In genomic region chr13:43191290-43191689, GRCm38 (mm10) we compare ENCODE assay signal across 11 mouse cellular contexts. TPM values are rescaled to one million over a fixed set of nuclear protein-coding genes. Genes with fewer than 3 reads are reported as not detected.
A peak's percentile ranks its signal among the peaks of the same experiment; 100 is the strongest.
DNase-seq lines count a peak whose midpoint lies in the region; ATAC-seq and TF ChIP-seq lines count a peak whose summit lies in the region.
"Had no signal": no experiment of that assay in that cellular context is flagged by ENCODE, and none has a peak within 500 bp of the region (broad histone marks: within the 10 kb centered on the region; RNA-seq: fewer than 3 reads in every experiment).

No protein-coding gene starts in this region.

- TF ChIP-seq EP300 in liver, embryonic 14.5 days (IDR thresholded peaks at IDR 0.05; ENCODE audit: low read depth), result no peak

- ATAC-seq in heart, embryonic 12.5 days (ENCODE audit: insufficient number of reproducible peaks, low FRiP score), result no peak
- no peak for ATAC-seq in lung, embryonic 15.5 days (ENCODE audit: borderline replicate concordance, extremely low read depth, low FRiP score, low TSS enrichment)
- ATAC-seq in heart, embryonic 15.5 days (replicated peaks; ENCODE audit: insufficient number of reproducible peaks, insufficient read depth, low FRiP score, low read depth), result no peak
- no peak for ATAC-seq in liver, embryonic 14.5 days (ENCODE audit: insufficient read depth)
- ATAC-seq in frontal cortex, adult (ENCODE audit: low TSS enrichment), result no peak; the same call in 1 of the 2 replicates

- TF ChIP-seq CTCF in liver, embryonic 14.5 days (IDR thresholded peaks at IDR 0.05; ENCODE audit: low read depth), result no peak

- no peaks in the 10 kb centered on the region for H3K9me3 ChIP-seq in heart, embryonic 12.5 days (replicated peaks)
- no peaks in the 10 kb centered on the region for H3K9me3 ChIP-seq in lung, embryonic 15.5 days
- no peaks in the 10 kb centered on the region for H3K9me3 ChIP-seq in heart, embryonic 15.5 days (replicated peaks)
- H3K9me3 ChIP-seq in liver, embryonic 14.5 days (ENCODE audit: control insufficient read depth, low read length), result no peaks in the 10 kb centered on the region
- H3K9me3 ChIP-seq: neural tube, embryonic 12.5 days had no signal

- no peaks in the 10 kb centered on the region for H3K27me3 ChIP-seq in heart, embryonic 12.5 days (replicated peaks)
- H3K27me3 ChIP-seq in lung, embryonic 15.5 days, result no peaks in the 10 kb centered on the region
- no peaks in the 10 kb centered on the region for H3K27me3 ChIP-seq in heart, embryonic 15.5 days
- peaks cover 11% of the 10 kb centered on the region for H3K27me3 ChIP-seq in liver, embryonic 14.5 days (ENCODE audit: control insufficient read depth, insufficient read depth, low read length)

- intact Hi-C loops in heart, postnatal 25 days (cut with DNase I), result loop anchor here (5.0 kb wide), 1 partner anchor 41 kb away; no protein-coding TSS in a partner anchor

- no peak for DNase-seq in heart, postnatal 25 days (ENCODE audit: low spot score)
- no peak for DNase-seq in lung, postnatal 25 days (ENCODE audit: low spot score)
- DNase-seq in liver, embryonic 14.5 days (ENCODE audit: low read depth in 3 of 3, low spot score in 3 of 3), result no peak
- no peak for DNase-seq in ovary, postnatal 36 days (ENCODE audit: low spot score)
- DNase-seq: cerebellum, adult 9-10 months; lung, adult 2 months had no signal

- H3K27ac ChIP-seq in heart, embryonic 12.5 days (ENCODE audit: poor library complexity, severe bottlenecking), result peak overlapping the region; percentile 85
- H3K27ac ChIP-seq in lung, embryonic 15.5 days, result peak overlapping the region; percentile 74
- peak overlapping the region; percentile 77 for H3K27ac ChIP-seq in heart, embryonic 15.5 days
- H3K27ac ChIP-seq in liver, embryonic 14.5 days, result no peak overlapping the region
- H3K27ac ChIP-seq: neural tube, embryonic 12.5 days had no signal

- WGBS in heart, embryonic 12.5 days, result 11% methylated on average over 2 of the region's 2 CpGs
- WGBS in lung, embryonic 15.5 days, result 4% methylated on average over 2 of the region's 2 CpGs
- WGBS in heart, embryonic 15.5 days, result 8% methylated on average over 1 of the region's 2 CpGs
- 10% methylated on average over 2 of the region's 2 CpGs for WGBS in liver, embryonic 14.5 days (ENCODE audit: insufficient replicate concordance)

- peak overlapping the region; percentile 29 for H3K4me3 ChIP-seq in heart, embryonic 12.5 days
- H3K4me3 ChIP-seq in lung, embryonic 15.5 days, result peak overlapping the region; percentile 12; the same call in 1 of the 2 replicates
- peak overlapping the region; percentile 24 for H3K4me3 ChIP-seq in heart, embryonic 15.5 days
- H3K4me3 ChIP-seq in liver, embryonic 14.5 days (ENCODE audit: insufficient read depth in 1 of 2, low read depth in 2 of 2, low read length in 2 of 2), result no peak overlapping the region
- H3K4me3 ChIP-seq: neural tube, embryonic 12.5 days had no signal

- H3K4me2 ChIP-seq in heart, embryonic 12.5 days, result peak overlapping the region; percentile 66
- peak overlapping the region; percentile 50 for H3K4me2 ChIP-seq in lung, embryonic 15.5 days
- peak overlapping the region; percentile 54 for H3K4me2 ChIP-seq in heart, embryonic 15.5 days
- peak overlapping the region; percentile 41; the same call in 1 of the 2 replicates for H3K4me2 ChIP-seq in liver, embryonic 14.5 days (ENCODE audit: low read depth)

- no peaks in the 10 kb centered on the region for H3K36me3 ChIP-seq in heart, embryonic 12.5 days
- H3K36me3 ChIP-seq in lung, embryonic 15.5 days, result no peaks in the 10 kb centered on the region
- no peaks in the 10 kb centered on the region for H3K36me3 ChIP-seq in heart, embryonic 15.5 days
- H3K36me3 ChIP-seq in liver, embryonic 14.5 days (replicated peaks; ENCODE audit: control insufficient read depth, insufficient read depth, low read depth), result no peaks in the 10 kb centered on the region
- H3K36me3 ChIP-seq: neural tube, embryonic 12.5 days had no signal

- peaks cover 41% of the 10 kb centered on the region for H3K4me1 ChIP-seq in heart, embryonic 12.5 days (replicated peaks)
- H3K4me1 ChIP-seq in lung, embryonic 15.5 days, result peaks cover 36% of the 10 kb centered on the region
- peaks cover 48% of the 10 kb centered on the region for H3K4me1 ChIP-seq in heart, embryonic 15.5 days (replicated peaks)
- peaks cover 19 to 34% of the 10 kb centered on the region in 2 experiments for H3K4me1 ChIP-seq in liver, embryonic 14.5 days (replicated peaks; ENCODE audit: control insufficient read depth in 2 of 2, insufficient read depth in 2 of 2, low read length in 1 of 2)

- peak overlapping the region; percentile 15; the same call in 1 of the 2 replicates for H3K9ac ChIP-seq in heart, embryonic 12.5 days
- H3K9ac ChIP-seq in lung, embryonic 15.5 days, result no peak overlapping the region
- peak overlapping the region; percentile 29; the same call in 1 of the 2 replicates for H3K9ac ChIP-seq in heart, embryonic 15.5 days
- H3K9ac ChIP-seq in liver, embryonic 14.5 days (replicated peaks), result no peak overlapping the region
- H3K9ac ChIP-seq: neural tube, embryonic 12.5 days had no signal

RNA-seq across cellular contexts. Expression of gene Tbc1d7, which starts 20.0 kb away (rescaled TPM):
- 50.9 and 52.3 TPM in 2 replicates for polyA plus RNA-seq in heart, embryonic 12.5 days (2016; fragmentation: Nextera tagmentation; extraction: Ambion mirVana)
- 10 to 100 TPM; 35.9 to 43.0 TPM for total RNA-seq in heart, postnatal 25 days (2021)
- 48.4 and 50.2 TPM in 2 replicates for polyA plus RNA-seq in lung, embryonic 15.5 days (2015; fragmentation: Nextera tagmentation; extraction: Ambion mirVana)
- polyA plus RNA-seq in heart, embryonic 15.5 days (2015; fragmentation: Nextera tagmentation; extraction: Ambion mirVana), result 50.1 and 54.5 TPM in 2 replicates
- 2.8 and 4.7 TPM in 2 replicates for polyA plus RNA-seq in liver, embryonic 14.5 days (2012; rRNA removed)
- 12.6 and 14.1 TPM in 2 replicates for polyA plus RNA-seq in liver, embryonic 14.5 days (2014; fragmentation: Nextera tagmentation; extraction: Ambion mirVana)

Comparison
In these comparisons a context has a peak if more than half of its experiments do, and no peak if none do; other contexts are left out.
1. H3K4me3 ChIP-seq: peak in heart, embryonic 12.5 days (single experiment), lung, embryonic 15.5 days (single experiment) and heart, embryonic 15.5 days (single experiment); none in liver, embryonic 14.5 days (0 of 2).
2. H3K9ac ChIP-seq: peak in heart, embryonic 12.5 days (single experiment) and heart, embryonic 15.5 days (single experiment); none in lung, embryonic 15.5 days (single experiment) and liver, embryonic 14.5 days (single experiment).
3. Peak in every context shown above with its lines, with median percentiles within 50 percentile points of each other: H3K4me2 ChIP-seq.